Mouse (Mus musculus) CH12.LX (cell line): ENCODE results near the gene Far2.

Experiments used
- CHD1 ChIP-seq: IDR thresholded peaks from 2 replicates; pipeline ENCODE4 v1.6.1; 2012; ENCODE audit warnings: low read depth, low read length, improper control_type of control experiment, inconsistent platforms
- ELF1 ChIP-seq: IDR thresholded peaks from 2 replicates; pipeline ENCODE4 v1.6.1; 2014; ENCODE audit warnings: low read depth, mild to moderate bottlenecking, inconsistent platforms, low read length, improper control_type of control experiment
- EP300 ChIP-seq: IDR thresholded peaks from 2 replicates; pipeline ENCODE4 v1.6.1; 2011; ENCODE audit warnings: low read length, improper control_type of control experiment
- KAT2A ChIP-seq: IDR thresholded peaks from 2 replicates; pipeline ENCODE4 v1.6.1; 2012; ENCODE audit warnings: low read length, improper control_type of control experiment, inconsistent platforms; ENCODE audit not compliant: insufficient replicate concordance
- PAX5 ChIP-seq: IDR thresholded peaks from 2 replicates; pipeline ENCODE4 v1.6.1; 2012; ENCODE audit warnings: low read length, inconsistent platforms, mixed read lengths
- RAD21 ChIP-seq: IDR thresholded peaks from 2 replicates; pipeline ENCODE4 v1.6.1; 2011; ENCODE audit warnings: low read depth, mild to moderate bottlenecking, low read length, improper control_type of control experiment, moderate library complexity
- UBTF ChIP-seq: IDR thresholded peaks from 2 replicates; pipeline ENCODE4 v1.6.1; 2012; ENCODE audit warnings: low read depth, mild to moderate bottlenecking, inconsistent platforms, low read length, improper control_type of control experiment, moderate library complexity
- USF1 ChIP-seq: IDR thresholded peaks from 2 replicates; pipeline ENCODE4 v1.6.1; 2014; ENCODE audit warnings: low read depth, mild to moderate bottlenecking, inconsistent platforms, low read length, improper control_type of control experiment

DNA sequence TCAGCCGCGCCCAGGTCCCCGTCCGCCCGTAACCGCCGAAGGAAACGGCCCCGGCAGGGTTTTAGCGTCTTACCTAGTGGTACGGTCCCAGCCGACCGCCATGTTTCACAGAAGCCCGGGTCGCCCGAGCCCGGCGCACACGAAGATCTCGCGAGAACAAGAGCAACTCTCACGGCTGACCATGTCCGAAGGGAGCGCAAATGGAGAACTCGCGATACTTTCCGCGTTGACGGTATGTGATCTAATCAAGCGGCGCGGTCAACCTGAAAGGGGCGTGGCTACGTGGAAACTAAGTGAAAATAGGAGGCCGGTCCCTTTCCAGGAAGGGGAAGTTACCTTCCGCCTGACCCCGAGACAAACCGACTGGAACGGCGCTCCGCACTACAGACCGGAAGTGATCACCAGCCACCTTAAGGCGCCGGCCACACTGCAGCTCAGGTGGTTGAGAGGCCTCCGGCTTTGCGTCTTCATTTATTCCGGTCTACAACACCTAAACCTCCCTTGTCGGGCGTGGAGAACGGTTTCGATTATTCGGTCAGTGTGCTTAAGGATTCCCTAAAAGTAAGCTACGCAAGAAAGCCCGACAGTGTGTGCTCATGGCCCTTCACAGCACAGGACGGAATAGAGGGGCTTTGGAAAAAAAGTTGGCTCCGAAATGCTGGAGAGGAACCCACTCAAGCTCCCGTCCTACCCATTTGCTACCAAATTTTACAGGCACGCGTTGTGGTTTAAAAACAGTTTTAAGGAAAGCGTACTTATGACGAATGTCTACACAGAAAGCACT lies 165.0 kb downstream of the Far2 start, which contains the start of gene Ergic2:
- TF ChIP-seq ELF1 (peak; percentile 95), RAD21 (no peak), USF1 (no peak), PAX5 (no peak), EP300 (no peak), KAT2A (peak; percentile 59; the same call in 1 of the 2 replicates), UBTF (no peak), CHD1 (no peak)
